Mouse (Mus musculus) lung, embryonic 16.5 days (tissue): ENCODE measurements around the gene Gm21988. TPM values are rescaled to one million over a fixed set of nuclear protein-coding genes. Genes with fewer than 3 reads are reported as not detected.

Experiments
- ATAC-seq: fragments of 200-750 bp; cut with Nextera tagmentation; 2 replicates; pipeline ENCODE4 v1.8.0; 2017; ENCODE audit warnings: low read depth, mild to moderate bottlenecking, moderate library complexity
- H3K27ac ChIP-seq: fragments of 300-500 bp; sonication (generic); 2 replicates; pipeline ENCODE4 v1.5.1; 2014; ENCODE audit warnings: mild to moderate bottlenecking, control low read depth, low read length
- H3K27me3 ChIP-seq: fragments of 300-500 bp; sonication (generic); 2 replicates; pipeline ENCODE4 v1.6.1; 2014; ENCODE audit warnings: low read depth, low read length, mixed read lengths; ENCODE audit not compliant: control insufficient read depth, insufficient read depth
- H3K36me3 ChIP-seq: fragments of 300-500 bp; sonication (generic); 2 replicates; pipeline ENCODE4 v1.6.1; 2014; ENCODE audit warnings: low read length; ENCODE audit not compliant: control insufficient read depth, insufficient read depth
- H3K4me1 ChIP-seq: fragments of 300-500 bp; sonication (generic); replicated peaks from 2 replicates; pipeline ENCODE4 v1.6.1; 2014; ENCODE audit warnings: low read length, mixed read lengths; ENCODE audit not compliant: control insufficient read depth, insufficient read depth
- H3K4me2 ChIP-seq: fragments of 300-500 bp; sonication (generic); 2 replicates; pipeline ENCODE4 v1.6.1; 2014; ENCODE audit warnings: low read depth, low read length, control low read depth
- H3K4me3 ChIP-seq: fragments of 300-500 bp; sonication (generic); 2 replicates; pipeline ENCODE4 v1.5.1; 2014; ENCODE audit warnings: mild to moderate bottlenecking, low read length, control low read depth
- H3K9ac ChIP-seq: fragments of 300-500 bp; sonication (generic); 2 replicates; pipeline ENCODE4 v1.6.1; 2014; ENCODE audit warnings: low read length, control low read depth
- H3K9me3 ChIP-seq: fragments of 300-500 bp; sonication (generic); 2 replicates; pipeline ENCODE4 v1.6.1; 2016; ENCODE audit warnings: low read length; ENCODE audit not compliant: control insufficient read depth
- WGBS: fragments of 180-500 bp; shearing (Covaris S2); extraction: QIAGEN DNeasy Blood & Tissue Kit; methylation state at CpG from one replicate; pipeline ENCODE4 v1.1.7; 2014; 5-methylcytosine and 5-hydroxymethylcytosine counted together
- microRNA counts: library from miRNA; unstranded; fragments of <30 nt; microRNA quantifications from one replicate; lab custom pipeline; 2016
- microRNA-seq: library from miRNA; unstranded; fragments of <30 nt; microRNA quantifications from one replicate; pipeline ENCODE4, GENCODE M21; 2016
- polyA plus RNA-seq: library from polyadenylated mRNA; unstranded; fragments of >200 nt; fragmentation: Nextera tagmentation; extraction: Ambion mirVana; gene quantifications from 2 replicates; pipeline ENCODE4 v1.2.1, GENCODE M21; 2015

Gm21988 gene
- polyA plus RNA-seq, 1 experiment from 2014 or later = 10.7 TPM

DNA sequence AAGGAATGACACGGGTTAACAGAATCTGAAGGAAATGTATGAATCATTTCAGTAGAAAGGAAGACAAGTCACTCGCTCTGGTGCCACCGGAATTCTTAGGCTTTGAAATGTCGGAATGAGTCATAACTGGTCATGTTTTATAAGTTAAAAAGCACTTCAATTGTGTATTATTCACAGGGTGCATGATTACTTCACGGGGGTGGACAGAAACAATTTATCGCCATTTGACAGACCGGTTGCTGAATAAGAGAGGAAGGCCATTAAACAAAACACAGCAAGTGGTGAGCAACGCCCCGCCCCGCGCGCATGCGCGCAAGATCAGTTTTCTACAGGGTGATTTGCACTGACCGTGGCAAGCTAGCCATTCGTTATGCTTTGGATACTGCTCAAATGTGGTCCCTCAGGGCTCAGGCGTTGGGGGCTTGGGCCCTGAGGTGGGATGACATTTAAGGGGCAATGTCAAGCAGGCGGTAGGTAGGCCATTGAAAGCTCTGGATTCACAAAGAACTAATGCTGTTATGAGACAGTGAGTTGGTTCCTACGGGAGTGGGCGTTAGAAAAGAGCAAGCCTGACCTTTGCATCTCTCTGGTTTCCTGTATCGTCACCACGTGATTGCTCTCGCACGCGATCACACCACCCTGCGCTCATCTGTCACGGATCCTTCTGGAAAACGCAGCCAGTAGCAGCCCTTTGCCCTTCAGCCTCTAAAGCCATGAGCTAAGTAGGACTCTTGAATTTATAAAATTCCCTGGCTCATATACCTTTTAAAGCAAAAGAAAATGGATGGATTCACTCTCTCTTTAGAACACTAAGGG, 50.1 kb downstream of the Gm21988 start:
- 77% methylated on average over 28 of the region's 28 CpGs for WGBS
- Histone ChIP-seq H3K9me3 (no peaks in the 10 kb centered on the region), H3K4me3 (no peak overlapping the region), H3K9ac (no peak overlapping the region), H3K36me3 (no peaks in the 10 kb centered on the region), H3K27me3 (no peaks in the 10 kb centered on the region), H3K4me1 (peaks cover 6% of the 10 kb centered on the region; the same call in 1 of the 2 replicates), H3K27ac (no peak overlapping the region), H3K4me2 (no peak overlapping the region)
- ATAC-seq = no peak

MicroRNAs within 50 kb of the gene (microRNA counts, 519-probe panel; counts per million panel counts)
- microRNA mmu-miR-195 (lab: Ali Mortazavi, UCI) (2,592 counts per million, percentile 47 among the panel's probes with 10 or more counts), microRNA mmu-miR-497 (lab: Ali Mortazavi, UCI) (2,858 counts per million, percentile 53 among the panel's probes with 10 or more counts)

Small RNA genes within 50 kb of the gene (microRNA-seq; reads per million reads assigned to microRNA genes)
- 2,363 reads per million, percentile 83 among the genes with 10 or more reads in this experiment for gene Mir195a
- not detected for gene Mir497
- not detected for gene Mir497b

Other genes starting within 250 kb of the Gm21988 start
- 515 and 536 TPM in 2 replicates for gene Gabarap, start 248.7 kb downstream of the Gm21988 start, polyA plus RNA-seq
- 58.1 and 59.5 TPM in 2 replicates for gene Phf23, start 244.1 kb downstream of the Gm21988 start, polyA plus RNA-seq
- gene Dvl2, start 239.2 kb downstream of the Gm21988 start, polyA plus RNA-seq = 30.1 and 30.7 TPM in 2 replicates
- gene Acadvl, start 224.4 kb downstream of the Gm21988 start, polyA plus RNA-seq = 90.0 and 92.0 TPM in 2 replicates
- gene Dlg4, start 222.9 kb downstream of the Gm21988 start, polyA plus RNA-seq = 5.5 and 7.9 TPM in 2 replicates
- gene Asgr1, start 185.7 kb downstream of the Gm21988 start, polyA plus RNA-seq = 0.18 TPM in 1 of 2 replicates, not detected in the other
- 0.30 TPM in 1 of 2 replicates, not detected in the other for gene Asgr2, start 147.2 kb downstream of the Gm21988 start, polyA plus RNA-seq
- gene Mgl2, start 109.5 kb downstream of the Gm21988 start, polyA plus RNA-seq = 2.1 and 2.4 TPM in 2 replicates
- gene Clec10a, start 83.6 kb downstream of the Gm21988 start, polyA plus RNA-seq = 0.79 and 1.6 TPM in 2 replicates
- 0.48 and 1.1 TPM in 2 replicates for gene Slc16a11, start 27.1 kb downstream of the Gm21988 start, polyA plus RNA-seq
- gene Slc16a13, start 18.8 kb downstream of the Gm21988 start, polyA plus RNA-seq = 6.0 and 6.9 TPM in 2 replicates
- 36.2 and 37.1 TPM in 2 replicates for gene Bcl6b, start 10.0 kb downstream of the Gm21988 start, polyA plus RNA-seq
- gene 0610010K14Rik, start 1.9 kb downstream of the Gm21988 start, polyA plus RNA-seq = 163 and 167 TPM in 2 replicates
- 249 and 250 TPM in 2 replicates for gene Rnasek, start within 50 bp of the Gm21988 start, polyA plus RNA-seq
- gene Alox12, start 15.5 kb upstream of the Gm21988 start, polyA plus RNA-seq = 6.9 and 7.8 TPM in 2 replicates
- gene Alox12e, start 82.8 kb upstream of the Gm21988 start, polyA plus RNA-seq = 0.35 and 1.1 TPM in 2 replicates
- 0.70 and 0.72 TPM in 2 replicates for gene Alox15, start 112.2 kb upstream of the Gm21988 start, polyA plus RNA-seq
- 36.3 and 37.3 TPM in 2 replicates for gene Pelp1, start 170.2 kb upstream of the Gm21988 start, polyA plus RNA-seq
- 14.1 and 15.0 TPM in 2 replicates for gene Arrb2, start 192.8 kb upstream of the Gm21988 start, polyA plus RNA-seq
- gene Med11, start 212.1 kb upstream of the Gm21988 start, polyA plus RNA-seq = 39.8 and 43.7 TPM in 2 replicates
- 0.48 and 1.0 TPM in 2 replicates for gene Zmynd15, start 219.6 kb upstream of the Gm21988 start, polyA plus RNA-seq
- gene Cxcl16, start 220.2 kb upstream of the Gm21988 start, polyA plus RNA-seq = 7.5 and 8.3 TPM in 2 replicates